Mouse (Mus musculus): ENCODE measurements around the gene Krt16. TPM values are rescaled to one million over a fixed set of nuclear protein-coding genes. Genes with fewer than 3 reads are reported as not detected.
A peak's percentile ranks its signal among the peaks of the same experiment; 100 is the strongest.

Gene Krt16
- total and polyA plus RNA-seq, 2 experiments from 2014 or later: not detected

DNA sequence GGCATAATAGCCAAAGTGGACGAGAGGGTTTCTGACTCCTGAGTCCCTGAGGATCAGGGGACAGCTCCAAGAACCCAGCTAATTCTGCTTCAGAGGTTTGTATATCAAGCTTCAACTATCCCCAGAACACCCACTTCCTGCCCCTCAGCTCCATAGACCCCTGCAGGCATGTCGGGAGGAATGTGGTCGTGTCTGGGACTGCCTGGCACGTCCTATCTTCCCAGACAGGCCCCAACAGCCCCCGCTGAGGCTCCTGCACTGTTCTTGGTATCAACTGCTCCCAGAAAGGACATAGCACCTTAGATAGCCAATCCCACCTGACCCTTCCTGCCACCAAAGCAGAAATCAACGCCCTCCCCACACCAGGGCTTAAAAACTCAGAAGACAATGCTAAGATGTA is 40.2 kb downstream of the Krt16 start:
- Histone ChIP-seq H3K4me2 (ENCODE audit: low read depth, low read length) (no peak overlapping the region), H3K27ac (ENCODE audit: low read depth) (no peak overlapping the region), H3K27me3 (ENCODE audit: control insufficient read depth, insufficient read depth, low read length) (no peaks in the 10 kb centered on the region), H3K4me1 (ENCODE audit: control insufficient read depth, insufficient read depth) (no peaks in the 10 kb centered on the region), H3K4me3 (ENCODE audit: low read depth, low read length) (no peak overlapping the region), H3K9ac (replicated peaks; ENCODE audit: low read depth, low read length) (no peak overlapping the region), H3K9me3 (replicated peaks; ENCODE audit: control insufficient read depth, low read length) (no peaks in the 10 kb centered on the region), H3K36me3 (replicated peaks; ENCODE audit: control insufficient read depth, insufficient read depth, low read length) (no peaks in the 10 kb centered on the region)
- DNase-seq (ENCODE audit: low spot score) (no peak), ATAC-seq (ENCODE audit: insufficient read depth, low read depth) (no peak)
- TF ChIP-seq EP300 (IDR thresholded peaks at IDR 0.05; ENCODE audit: low read depth) (no peak), CTCF (IDR thresholded peaks at IDR 0.05; ENCODE audit: low read depth) (no peak)
- 23% methylated on average over 6 of the region's 6 CpGs for WGBS

DNA sequence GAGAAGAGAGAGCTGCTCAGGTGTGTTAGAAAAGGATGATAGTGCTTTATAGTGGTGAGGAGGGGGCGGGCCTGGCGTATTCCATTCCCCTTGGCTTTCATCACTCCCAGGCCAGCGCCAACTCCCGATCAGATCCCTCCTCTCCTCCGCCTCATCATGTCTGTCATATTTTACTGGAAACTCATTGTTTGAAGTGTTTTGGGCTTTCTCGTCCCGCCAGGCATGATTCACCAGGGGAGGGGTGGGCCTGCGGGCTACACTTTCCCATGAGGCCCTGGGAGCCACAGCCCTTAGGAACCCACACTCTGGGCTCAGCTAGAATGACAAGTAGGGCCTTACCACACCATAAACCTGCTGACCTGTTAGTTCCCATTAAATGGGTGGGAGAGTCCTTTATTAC is 41.2 kb downstream of the Krt16 start, which contains the start of gene Krt14:
Gene Krt14 (minus strand): TSS at position 51 of the 400 bp plus-strand sequence.
- TF ChIP-seq EP300 (IDR thresholded peaks at IDR 0.05; ENCODE audit: low read depth): no peak
- no peak for TF ChIP-seq CTCF (IDR thresholded peaks at IDR 0.05; ENCODE audit: low read depth)
- DNase-seq (ENCODE audit: low spot score) (no peak), ATAC-seq (ENCODE audit: insufficient read depth, low read depth) (no peak)
- no peak within 1 kb of the TSS for H3K4me3 ChIP-seq (ENCODE audit: low read depth, low read length)
- WGBS: 74% methylated on average over 8 of the region's 8 CpGs
- H3K9me3 ChIP-seq (replicated peaks; ENCODE audit: control insufficient read depth, low read length): no peaks in the 10 kb centered on the region
- H3K4me2 ChIP-seq (ENCODE audit: low read depth, low read length): no peak within 1 kb of the TSS
- H3K9ac ChIP-seq (replicated peaks; ENCODE audit: low read depth, low read length): no peak within 1 kb of the TSS
- H3K27ac ChIP-seq (ENCODE audit: low read depth): no peak within 1 kb of the TSS
- H3K27me3 ChIP-seq (ENCODE audit: control insufficient read depth, insufficient read depth, low read length): no peaks in the 10 kb centered on the region
- no peaks in the 10 kb centered on the region for H3K4me1 ChIP-seq (ENCODE audit: control insufficient read depth, insufficient read depth)
- no peaks in the 10 kb centered on the region for H3K36me3 ChIP-seq (replicated peaks; ENCODE audit: control insufficient read depth, insufficient read depth, low read length)

- 9% methylated on average over 6 of the region's 6 CpGs for WGBS
- Histone ChIP-seq H3K9me3 (replicated peaks; ENCODE audit: control insufficient read depth, low read length) (no peaks in the 10 kb centered on the region), H3K4me2 (ENCODE audit: low read depth, low read length) (no peak overlapping the region), H3K27me3 (ENCODE audit: control insufficient read depth, insufficient read depth, low read length) (no peaks in the 10 kb centered on the region), H3K36me3 (replicated peaks; ENCODE audit: control insufficient read depth, insufficient read depth, low read length) (no peaks in the 10 kb centered on the region), H3K4me1 (ENCODE audit: control insufficient read depth, insufficient read depth) (no peaks in the 10 kb centered on the region), H3K4me3 (ENCODE audit: low read depth, low read length) (no peak overlapping the region), H3K27ac (ENCODE audit: low read depth) (no peak overlapping the region), H3K9ac (replicated peaks; ENCODE audit: low read depth, low read length) (no peak overlapping the region)
- DNase-seq (ENCODE audit: low spot score): peak; percentile 70
- ATAC-seq (ENCODE audit: insufficient read depth, low read depth): peak; percentile 39; the same call in 1 of the 2 replicates
- TF ChIP-seq CTCF (IDR thresholded peaks at IDR 0.05; ENCODE audit: low read depth): no peak
- TF ChIP-seq EP300 (IDR thresholded peaks at IDR 0.05; ENCODE audit: low read depth): no peak
Measured at GRCm38 (mm10) chr11:100203448-100203847, 45.3 kb downstream of the Krt16 start.

- Histone ChIP-seq H3K4me1 (ENCODE audit: control insufficient read depth, insufficient read depth) (no peaks in the 10 kb centered on the region), H3K27me3 (ENCODE audit: control insufficient read depth, insufficient read depth, low read length) (no peaks in the 10 kb centered on the region), H3K4me2 (ENCODE audit: low read depth, low read length) (no peak overlapping the region), H3K27ac (ENCODE audit: low read depth) (no peak overlapping the region), H3K36me3 (replicated peaks; ENCODE audit: control insufficient read depth, insufficient read depth, low read length) (no peaks in the 10 kb centered on the region), H3K9me3 (replicated peaks; ENCODE audit: control insufficient read depth, low read length) (no peaks in the 10 kb centered on the region), H3K9ac (replicated peaks; ENCODE audit: low read depth, low read length) (no peak overlapping the region), H3K4me3 (ENCODE audit: low read depth, low read length) (no peak overlapping the region)
- ATAC-seq (ENCODE audit: insufficient read depth, low read depth) (no peak), DNase-seq (ENCODE audit: low spot score) (no peak)
- WGBS: 72% methylated on average over 4 of the region's 4 CpGs
- TF ChIP-seq CTCF (IDR thresholded peaks at IDR 0.05; ENCODE audit: low read depth) (no peak), EP300 (IDR thresholded peaks at IDR 0.05; ENCODE audit: low read depth) (no peak)
Measured at GRCm38 (mm10) chr11:100202906-100203305, 45.8 kb downstream of the Krt16 start.

GRCm38 (mm10) chr11:100200104-100200820 is 48.4 kb downstream of the Krt16 start:
- WGBS: 45% methylated on average over 8 of the region's 8 CpGs
- no peak for TF ChIP-seq EP300 (IDR thresholded peaks at IDR 0.05; ENCODE audit: low read depth)
- peak; percentile 28; the same call in 1 of the 2 replicates for TF ChIP-seq CTCF (IDR thresholded peaks at IDR 0.05; ENCODE audit: low read depth)

GRCm38 (mm10) chr11:100198666-100199065 is 50.0 kb downstream of the Krt16 start:
- DNase-seq (ENCODE audit: low spot score): no peak
- WGBS: 58% methylated on average over 4 of the region's 4 CpGs

More at GRCm38 (mm10) chr11:100200104-100200820, 48.4 kb downstream of the Krt16 start:
- H3K4me1 ChIP-seq (ENCODE audit: control insufficient read depth, insufficient read depth): no peaks in the 10 kb centered on the region
- no peak overlapping the region for H3K4me2 ChIP-seq (ENCODE audit: low read depth, low read length)
- H3K9me3 ChIP-seq (replicated peaks; ENCODE audit: control insufficient read depth, low read length): no peaks in the 10 kb centered on the region
- no peak for DNase-seq (ENCODE audit: low spot score)
- no peaks in the 10 kb centered on the region for H3K36me3 ChIP-seq (replicated peaks; ENCODE audit: control insufficient read depth, insufficient read depth, low read length)
- H3K27me3 ChIP-seq (ENCODE audit: control insufficient read depth, insufficient read depth, low read length): no peaks in the 10 kb centered on the region
- no peak for ATAC-seq (ENCODE audit: insufficient read depth, low read depth)
- H3K4me3 ChIP-seq (ENCODE audit: low read depth, low read length): no peak overlapping the region
- H3K9ac ChIP-seq (replicated peaks; ENCODE audit: low read depth, low read length): no peak overlapping the region
- H3K27ac ChIP-seq (ENCODE audit: low read depth): no peak overlapping the region

More at GRCm38 (mm10) chr11:100198666-100199065, 50.0 kb downstream of the Krt16 start:
- Histone ChIP-seq H3K9ac (replicated peaks; ENCODE audit: low read depth, low read length) (no peak overlapping the region), H3K27me3 (ENCODE audit: control insufficient read depth, insufficient read depth, low read length) (no peaks in the 10 kb centered on the region), H3K4me2 (ENCODE audit: low read depth, low read length) (no peak overlapping the region), H3K4me1 (ENCODE audit: control insufficient read depth, insufficient read depth) (no peaks in the 10 kb centered on the region), H3K9me3 (replicated peaks; ENCODE audit: control insufficient read depth, low read length) (no peaks in the 10 kb centered on the region), H3K36me3 (replicated peaks; ENCODE audit: control insufficient read depth, insufficient read depth, low read length) (no peaks in the 10 kb centered on the region), H3K4me3 (ENCODE audit: low read depth, low read length) (no peak overlapping the region), H3K27ac (ENCODE audit: low read depth) (no peak overlapping the region)
- TF ChIP-seq EP300 (IDR thresholded peaks at IDR 0.05; ENCODE audit: low read depth) (no peak), CTCF (IDR thresholded peaks at IDR 0.05; ENCODE audit: low read depth) (no peak)
- no peak for ATAC-seq (ENCODE audit: insufficient read depth, low read depth)

Other genes starting within 250 kb of the Krt16 start
- not detected in 2 replicates for gene Krt33a, start 232.7 kb downstream of the Krt16 start, total RNA-seq (2014; rRNA removed; ENCODE audit: low replicate concordance)
- gene Krt33a, start 232.7 kb downstream of the Krt16 start, polyA plus RNA-seq (2015; fragmentation: Nextera tagmentation; extraction: Ambion mirVana): not detected in 2 replicates
- not detected in 2 replicates for gene Krt33b, start 219.0 kb downstream of the Krt16 start, total RNA-seq (2014; rRNA removed; ENCODE audit: low replicate concordance)
- not detected in 2 replicates for gene Krt33b, start 219.0 kb downstream of the Krt16 start, polyA plus RNA-seq (2015; fragmentation: Nextera tagmentation; extraction: Ambion mirVana)
- not detected in 2 replicates for gene Krt34, start 207.3 kb downstream of the Krt16 start, total RNA-seq (2014; rRNA removed; ENCODE audit: low replicate concordance)
- not detected in 2 replicates for gene Krt34, start 207.3 kb downstream of the Krt16 start, polyA plus RNA-seq (2015; fragmentation: Nextera tagmentation; extraction: Ambion mirVana)
- not detected in 2 replicates for gene Krt31, start 198.4 kb downstream of the Krt16 start, total RNA-seq (2014; rRNA removed; ENCODE audit: low replicate concordance)
- not detected in 2 replicates for gene Krt31, start 198.4 kb downstream of the Krt16 start, polyA plus RNA-seq (2015; fragmentation: Nextera tagmentation; extraction: Ambion mirVana)
- not detected in 2 replicates for gene Krt32, start 160.7 kb downstream of the Krt16 start, total RNA-seq (2014; rRNA removed; ENCODE audit: low replicate concordance)
- not detected in 2 replicates for gene Krt32, start 160.7 kb downstream of the Krt16 start, polyA plus RNA-seq (2015; fragmentation: Nextera tagmentation; extraction: Ambion mirVana)
- gene Krt35, start 152.7 kb downstream of the Krt16 start, total RNA-seq (2014; rRNA removed; ENCODE audit: low replicate concordance): not detected in 2 replicates
- not detected in 2 replicates for gene Krt35, start 152.7 kb downstream of the Krt16 start, polyA plus RNA-seq (2015; fragmentation: Nextera tagmentation; extraction: Ambion mirVana)
- not detected in 2 replicates for gene Krt36, start 143.3 kb downstream of the Krt16 start, total RNA-seq (2014; rRNA removed; ENCODE audit: low replicate concordance)
- gene Krt36, start 143.3 kb downstream of the Krt16 start, polyA plus RNA-seq (2015; fragmentation: Nextera tagmentation; extraction: Ambion mirVana): not detected in 2 replicates
- not detected in 2 replicates for gene Krt13, start 127.3 kb downstream of the Krt16 start, total RNA-seq (2014; rRNA removed; ENCODE audit: low replicate concordance)
- 0.30 TPM in 1 of 2 replicates, not detected in the other for gene Krt13, start 127.3 kb downstream of the Krt16 start, polyA plus RNA-seq (2015; fragmentation: Nextera tagmentation; extraction: Ambion mirVana)
- 0.12 and 8.1 TPM in 2 replicates for gene Krt15, start 113.0 kb downstream of the Krt16 start, total RNA-seq (2014; rRNA removed; ENCODE audit: low replicate concordance)
- gene Krt15, start 113.0 kb downstream of the Krt16 start, polyA plus RNA-seq (2015; fragmentation: Nextera tagmentation; extraction: Ambion mirVana): 0.40 and 2.8 TPM in 2 replicates
- 22.5 and 52.2 TPM in 2 replicates for gene Krt19, start 100.2 kb downstream of the Krt16 start, total RNA-seq (2014; rRNA removed; ENCODE audit: low replicate concordance)
- 20.6 and 29.3 TPM in 2 replicates for gene Krt19, start 100.2 kb downstream of the Krt16 start, polyA plus RNA-seq (2015; fragmentation: Nextera tagmentation; extraction: Ambion mirVana)
- not detected in 2 replicates for gene Krt9, start 55.7 kb downstream of the Krt16 start, total RNA-seq (2014; rRNA removed; ENCODE audit: low replicate concordance)
- gene Krt9, start 55.7 kb downstream of the Krt16 start, polyA plus RNA-seq (2015; fragmentation: Nextera tagmentation; extraction: Ambion mirVana): not detected in 2 replicates
- gene Krt14, start 41.4 kb downstream of the Krt16 start, total RNA-seq (2014; rRNA removed; ENCODE audit: low replicate concordance): 2.3 and 3.1 TPM in 2 replicates
- 2.8 and 3.0 TPM in 2 replicates for gene Krt14, start 41.4 kb downstream of the Krt16 start, polyA plus RNA-seq (2015; fragmentation: Nextera tagmentation; extraction: Ambion mirVana)
- gene Krt17, start 12.1 kb upstream of the Krt16 start, total RNA-seq (2014; rRNA removed; ENCODE audit: low replicate concordance): 2.2 TPM in 1 of 2 replicates, not detected in the other
- 0.14 and 0.32 TPM in 2 replicates for gene Krt17, start 12.1 kb upstream of the Krt16 start, polyA plus RNA-seq (2015; fragmentation: Nextera tagmentation; extraction: Ambion mirVana)
- gene Krt42, start 21.0 kb upstream of the Krt16 start, total RNA-seq (2014; rRNA removed; ENCODE audit: low replicate concordance): not detected in 2 replicates
- not detected in 2 replicates for gene Krt42, start 21.0 kb upstream of the Krt16 start, polyA plus RNA-seq (2015; fragmentation: Nextera tagmentation; extraction: Ambion mirVana)
- 64.1 and 105 TPM in 2 replicates for gene Eif1, start 71.0 kb upstream of the Krt16 start, total RNA-seq (2014; rRNA removed; ENCODE audit: low replicate concordance)
- 1,927 and 2,123 TPM in 2 replicates for gene Eif1, start 71.0 kb upstream of the Krt16 start, polyA plus RNA-seq (2015; fragmentation: Nextera tagmentation; extraction: Ambion mirVana)
- not detected in 2 replicates for gene Gast, start 85.5 kb upstream of the Krt16 start, total RNA-seq (2014; rRNA removed; ENCODE audit: low replicate concordance)
- gene Gast, start 85.5 kb upstream of the Krt16 start, polyA plus RNA-seq (2015; fragmentation: Nextera tagmentation; extraction: Ambion mirVana): not detected in 2 replicates
- gene Hap1, start 107.2 kb upstream of the Krt16 start, total RNA-seq (2014; rRNA removed; ENCODE audit: low replicate concordance): 3.5 and 5.7 TPM in 2 replicates
- 2.0 TPM in 2 replicates for gene Hap1, start 107.2 kb upstream of the Krt16 start, polyA plus RNA-seq (2015; fragmentation: Nextera tagmentation; extraction: Ambion mirVana)
- 319 and 341 TPM in 2 replicates for gene Jup, start 148.9 kb upstream of the Krt16 start, total RNA-seq (2014; rRNA removed; ENCODE audit: low replicate concordance)
- 135 and 142 TPM in 2 replicates for gene Jup, start 148.9 kb upstream of the Krt16 start, polyA plus RNA-seq (2015; fragmentation: Nextera tagmentation; extraction: Ambion mirVana)
- gene P3h4, start 165.9 kb upstream of the Krt16 start, total RNA-seq (2014; rRNA removed; ENCODE audit: low replicate concordance): 58.0 and 66.1 TPM in 2 replicates
- 39.3 and 42.9 TPM in 2 replicates for gene P3h4, start 165.9 kb upstream of the Krt16 start, polyA plus RNA-seq (2015; fragmentation: Nextera tagmentation; extraction: Ambion mirVana)
- 106 and 114 TPM in 2 replicates for gene Fkbp10, start 166.8 kb upstream of the Krt16 start, total RNA-seq (2014; rRNA removed; ENCODE audit: low replicate concordance)
- 93.0 and 95.9 TPM in 2 replicates for gene Fkbp10, start 166.8 kb upstream of the Krt16 start, polyA plus RNA-seq (2015; fragmentation: Nextera tagmentation; extraction: Ambion mirVana)
- gene Nt5c3b, start 192.9 kb upstream of the Krt16 start, total RNA-seq (2014; rRNA removed; ENCODE audit: low replicate concordance): 54.4 and 68.3 TPM in 2 replicates
- gene Nt5c3b, start 192.9 kb upstream of the Krt16 start, polyA plus RNA-seq (2015; fragmentation: Nextera tagmentation; extraction: Ambion mirVana): 84.7 and 85.0 TPM in 2 replicates
- gene Klhl10, start 193.0 kb upstream of the Krt16 start, total RNA-seq (2014; rRNA removed; ENCODE audit: low replicate concordance): not detected in 2 replicates
- gene Klhl10, start 193.0 kb upstream of the Krt16 start, polyA plus RNA-seq (2015; fragmentation: Nextera tagmentation; extraction: Ambion mirVana): 0.34 and 0.47 TPM in 2 replicates
- gene Klhl11, start 223.8 kb upstream of the Krt16 start, total RNA-seq (2014; rRNA removed; ENCODE audit: low replicate concordance): 10.3 and 16.6 TPM in 2 replicates
- gene Klhl11, start 223.8 kb upstream of the Krt16 start, polyA plus RNA-seq (2015; fragmentation: Nextera tagmentation; extraction: Ambion mirVana): 4.6 and 5.3 TPM in 2 replicates

Data from heart, postnatal 0 days (tissue).